Mouse (Mus musculus): ENCODE results near the gene Prdm2. TPM values are rescaled to one million over a fixed set of nuclear protein-coding genes. Genes with fewer than 3 reads are reported as not detected.
A peak's percentile ranks its signal among the peaks of the same experiment; 100 is the strongest.

Prdm2 gene
- total RNA-seq (2021) = 10 to 100 TPM; 30.1 to 30.5 TPM

GRCm38 (mm10) chr4:143212341-143213174, at the start of gene Prdm2:
Prdm2 (minus strand) TSS chr4:143212995.
- intact Hi-C loops (cut with DNase I) = loop anchor here (5.0 kb wide), 1 partner anchor 50 kb away; no protein-coding TSS in a partner anchor
- peak; percentile 32 to 82 for DNase-seq (ENCODE audit: extremely low spot score in 1 of 2, low spot score in 2 of 2)

GRCm38 (mm10) chr4:143259718-143260349, 47.0 kb upstream of the Prdm2 start:
- intact Hi-C loops (cut with DNase I) = no loop called here
- no peak for DNase-seq (ENCODE audit: extremely low spot score in 1 of 2, low spot score in 2 of 2)

GRCm38 (mm10) chr4:143258517-143258916, 45.7 kb upstream of the Prdm2 start:
- DNase-seq (ENCODE audit: extremely low spot score in 1 of 2, low spot score in 2 of 2) = peak in 1 of 2 experiments; percentile 78
- intact Hi-C loops (cut with DNase I) = no loop called here

GRCm38 (mm10) chr4:143257971-143258370, 45.2 kb upstream of the Prdm2 start:
- intact Hi-C loops (cut with DNase I) = no loop called here
- no peak for DNase-seq (ENCODE audit: extremely low spot score in 1 of 2, low spot score in 2 of 2)

- intact Hi-C loops (cut with DNase I) = no loop called here
- no peak for DNase-seq (ENCODE audit: extremely low spot score in 1 of 2, low spot score in 2 of 2)
These were observed 42.7 kb upstream of the Prdm2 start for GRCm38 (mm10) chr4:143255541-143255940.

- DNase-seq (ENCODE audit: extremely low spot score in 1 of 2, low spot score in 2 of 2) = no peak
- intact Hi-C loops (cut with DNase I) = no loop called here
These were observed 40.6 kb upstream of the Prdm2 start for GRCm38 (mm10) chr4:143253356-143253755.

GRCm38 (mm10) chr4:143248050-143248449, 35.3 kb upstream of the Prdm2 start:
- DNase-seq (ENCODE audit: extremely low spot score in 1 of 2, low spot score in 2 of 2) = no peak
- intact Hi-C loops (cut with DNase I) = no loop called here

- no peak for DNase-seq (ENCODE audit: extremely low spot score in 1 of 2, low spot score in 2 of 2)
- intact Hi-C loops (cut with DNase I) = no loop called here
These were observed 28.5 kb upstream of the Prdm2 start for GRCm38 (mm10) chr4:143241294-143241693.

GRCm38 (mm10) chr4:143239615-143240201, 26.9 kb upstream of the Prdm2 start:
- DNase-seq (ENCODE audit: extremely low spot score in 1 of 2, low spot score in 2 of 2) = no peak
- intact Hi-C loops (cut with DNase I) = loop anchor here (5.0 kb wide), 1 partner anchor 127 kb away; no protein-coding TSS in a partner anchor

GRCm38 (mm10) chr4:143239117-143239516, 26.3 kb upstream of the Prdm2 start:
- intact Hi-C loops (cut with DNase I) = loop anchor here (5.0 kb wide), 1 partner anchor 127 kb away; no protein-coding TSS in a partner anchor
- no peak for DNase-seq (ENCODE audit: extremely low spot score in 1 of 2, low spot score in 2 of 2)

GRCm38 (mm10) chr4:143238241-143239031, 25.6 kb upstream of the Prdm2 start:
- no peak for DNase-seq (ENCODE audit: extremely low spot score in 1 of 2, low spot score in 2 of 2)
- intact Hi-C loops (cut with DNase I) = loop anchor here (1.0 to 5.0 kb wide), 2 partner anchors 126 to 211 kb away; no protein-coding TSS in a partner anchor

- DNase-seq (ENCODE audit: extremely low spot score in 1 of 2, low spot score in 2 of 2) = no peak
- intact Hi-C loops (cut with DNase I) = no loop called here
These were observed 19.1 kb upstream of the Prdm2 start for GRCm38 (mm10) chr4:143231790-143232422.

- no peak for DNase-seq (ENCODE audit: extremely low spot score in 1 of 2, low spot score in 2 of 2)
- intact Hi-C loops (cut with DNase I) = no loop called here
These were observed 18.3 kb upstream of the Prdm2 start for GRCm38 (mm10) chr4:143231110-143231509.

GRCm38 (mm10) chr4:143227976-143228375, 15.2 kb upstream of the Prdm2 start:
- no peak for DNase-seq (ENCODE audit: extremely low spot score in 1 of 2, low spot score in 2 of 2)
- intact Hi-C loops (cut with DNase I) = no loop called here

- no peak for DNase-seq (ENCODE audit: extremely low spot score in 1 of 2, low spot score in 2 of 2)
- intact Hi-C loops (cut with DNase I) = no loop called here
These were observed 13.1 kb upstream of the Prdm2 start for GRCm38 (mm10) chr4:143225886-143226285.

- DNase-seq (ENCODE audit: extremely low spot score in 1 of 2, low spot score in 2 of 2) = no peak
- intact Hi-C loops (cut with DNase I) = no loop called here
These were observed 6.5 kb upstream of the Prdm2 start for GRCm38 (mm10) chr4:143219316-143219751.

- intact Hi-C loops (cut with DNase I) = no loop called here
- DNase-seq (ENCODE audit: extremely low spot score in 1 of 2, low spot score in 2 of 2) = no peak
These were observed 6.1 kb upstream of the Prdm2 start for GRCm38 (mm10) chr4:143218858-143219257.

GRCm38 (mm10) chr4:143217189-143217588, 4.4 kb upstream of the Prdm2 start:
- intact Hi-C loops (cut with DNase I) = no loop called here

More at GRCm38 (mm10) chr4:143217189-143217588, 4.4 kb upstream of the Prdm2 start:
- no peak for DNase-seq (ENCODE audit: extremely low spot score in 1 of 2, low spot score in 2 of 2)

All from left cerebral cortex, postnatal 10 days (tissue).